Mouse (Mus musculus) kidney, adult 18-20 months (tissue): Measurements from ENCODE around the gene Rora.

ENCODE experiments used
- DNase-seq: peaks from one replicate; pipeline ENCODE4 v3.0.0; 2021

Gene Rora

GRCm38 (mm10) chr9:69258506-69258905 is 604.9 kb downstream of the Rora start:
- DNase-seq, result no peak

- DNase-seq, result peak; percentile 79
Observed at GRCm38 (mm10) chr9:69259382-69259781, 605.8 kb downstream of the Rora start.

- DNase-seq, result no peak
Observed at GRCm38 (mm10) chr9:69265151-69265550, 611.6 kb downstream of the Rora start.

- no peak for DNase-seq
Observed at GRCm38 (mm10) chr9:69270374-69270773, 616.8 kb downstream of the Rora start.

- DNase-seq, result no peak
Observed at GRCm38 (mm10) chr9:69270931-69271330, 617.3 kb downstream of the Rora start.

- DNase-seq, result peak; percentile 60
Observed at GRCm38 (mm10) chr9:69272884-69273283, 619.3 kb downstream of the Rora start.

- no peak for DNase-seq
Observed at GRCm38 (mm10) chr9:69274766-69275485, 621.3 kb downstream of the Rora start.

- no peak for DNase-seq
Observed at GRCm38 (mm10) chr9:69277256-69277655, 623.7 kb downstream of the Rora start.

GRCm38 (mm10) chr9:69285011-69285410 is 631.4 kb downstream of the Rora start:
- DNase-seq, result no peak

GRCm38 (mm10) chr9:69288113-69288512 is 634.5 kb downstream of the Rora start:
- DNase-seq, result no peak

GRCm38 (mm10) chr9:69288586-69288985 is 635.0 kb downstream of the Rora start:
- DNase-seq, result no peak

GRCm38 (mm10) chr9:69289056-69290017 is 635.8 kb downstream of the Rora start:
- DNase-seq, result peak; percentile 93

GRCm38 (mm10) chr9:69290018-69290880 is 636.7 kb downstream of the Rora start:
- peak; percentile 67 for DNase-seq

GRCm38 (mm10) chr9:69290881-69291450 is 637.4 kb downstream of the Rora start:
- DNase-seq, result peak; percentile 72

GRCm38 (mm10) chr9:69291451-69291850 is 637.9 kb downstream of the Rora start:
- DNase-seq, result no peak

GRCm38 (mm10) chr9:69292353-69292752 is 638.8 kb downstream of the Rora start:
- DNase-seq, result no peak

GRCm38 (mm10) chr9:69292776-69293687 is 639.4 kb downstream of the Rora start:
- DNase-seq, result no peak

- no peak for DNase-seq
Observed at GRCm38 (mm10) chr9:69293688-69294074, 640.1 kb downstream of the Rora start.

- DNase-seq, result no peak
Observed at GRCm38 (mm10) chr9:69294426-69294825, 640.8 kb downstream of the Rora start.

GRCm38 (mm10) chr9:69294856-69295255 is 641.3 kb downstream of the Rora start:
- DNase-seq, result no peak

GRCm38 (mm10) chr9:69295826-69296225 is 642.2 kb downstream of the Rora start:
- no peak for DNase-seq
